Mouse (Mus musculus) C2C12 (cell line): ENCODE measurements at regions not wholly inside any gene's neighbourhood (a gene's known extent, or its start where the extent isn't known, plus 50 kb on each side); places are given as distances from the start of the nearest gene placed in this dataset.

Experiments
- CEBPB ChIP-seq: IDR thresholded peaks from one replicate; pipeline ENCODE4 v1.6.1; 2011; ENCODE audit warnings: low read depth, mild to moderate bottlenecking, control low read depth, moderate library complexity
- CTCF ChIP-seq: IDR thresholded peaks from one replicate; pipeline ENCODE4 v1.5.1; 2011; ENCODE audit not compliant: control insufficient read depth, insufficient read depth, insufficient read length
- MAX ChIP-seq: IDR thresholded peaks from one replicate; pipeline ENCODE4 v1.6.1; 2011; ENCODE audit warnings: mild to moderate bottlenecking, control low read depth
- MYOD1 ChIP-seq: IDR thresholded peaks from one replicate; pipeline ENCODE4 v1.6.1; 2011; ENCODE audit warnings: low read depth; ENCODE audit not compliant: control insufficient read depth, insufficient read length
- MYOG ChIP-seq: IDR thresholded peaks from one replicate; pipeline ENCODE4 v1.6.1; 2011; ENCODE audit not compliant: control insufficient read depth, insufficient read length; ENCODE audit errors: extremely low read depth
- USF1 ChIP-seq: IDR thresholded peaks from one replicate; pipeline ENCODE4 v1.6.1; 2011; ENCODE audit warnings: low read depth, mild to moderate bottlenecking, control low read depth, moderate library complexity

- TF ChIP-seq MYOD1 (no peak), CTCF (no peak), CEBPB (no peak), MAX (no peak), MYOG (no peak), USF1 (no peak)
These were observed 103.4 kb downstream of the Bms1 start for GRCm38 (mm10) chr6:118315881-118316280.
